Mouse (Mus musculus): ENCODE measurements around the gene Ifnar1. TPM values are rescaled to one million over a fixed set of nuclear protein-coding genes. Genes with fewer than 3 reads are reported as not detected.

Gene Ifnar1
- polyA plus RNA-seq, 1 experiment from 2014 or later, result 55.0 TPM

DNA sequence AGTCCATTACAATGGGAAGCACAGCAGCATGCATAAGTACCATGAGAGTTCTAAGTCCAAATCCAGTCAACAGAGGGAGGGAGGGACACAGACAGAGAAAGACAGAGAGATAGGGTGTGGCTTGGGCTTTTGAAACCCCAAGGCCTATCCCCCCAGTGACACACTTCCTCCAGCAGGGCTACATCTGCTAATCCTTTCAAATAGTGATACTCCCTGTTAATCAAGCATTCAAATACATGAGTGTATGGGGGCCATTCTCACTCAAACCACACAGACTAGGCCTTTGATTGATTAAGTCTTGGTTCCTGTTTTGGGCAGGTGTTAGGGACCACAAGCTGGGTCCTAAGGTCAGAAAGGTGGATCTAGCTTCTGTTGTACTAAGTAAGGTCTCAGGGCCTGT, 4.5 kb upstream of the Ifnar1 start:
- Histone ChIP-seq H3K4me1 (ENCODE audit: control insufficient read depth, insufficient read depth, low read length) (no peaks in the 10 kb centered on the region; the same call in 1 of the 2 replicates), H3K36me3 (ENCODE audit: control insufficient read depth, insufficient read depth, low read length) (no peaks in the 10 kb centered on the region), H3K9ac (ENCODE audit: low read length) (no peak overlapping the region), H3K27ac (replicated peaks; ENCODE audit: low read depth, low read length) (no peak overlapping the region), H3K4me3 (ENCODE audit: low read depth, low read length) (no peak overlapping the region), H3K4me2 (ENCODE audit: low read depth, severe bottlenecking) (no peak overlapping the region), H3K9me3 (ENCODE audit: control insufficient read depth, low read length) (no peaks in the 10 kb centered on the region), H3K27me3 (ENCODE audit: control insufficient read depth, insufficient read depth, low read length) (no peaks in the 10 kb centered on the region)
- DNase-seq (ENCODE audit: low spot score) (no peak), ATAC-seq (ENCODE audit: insufficient number of reproducible peaks, low FRiP score, low TSS enrichment, low read depth) (no peak)

DNA sequence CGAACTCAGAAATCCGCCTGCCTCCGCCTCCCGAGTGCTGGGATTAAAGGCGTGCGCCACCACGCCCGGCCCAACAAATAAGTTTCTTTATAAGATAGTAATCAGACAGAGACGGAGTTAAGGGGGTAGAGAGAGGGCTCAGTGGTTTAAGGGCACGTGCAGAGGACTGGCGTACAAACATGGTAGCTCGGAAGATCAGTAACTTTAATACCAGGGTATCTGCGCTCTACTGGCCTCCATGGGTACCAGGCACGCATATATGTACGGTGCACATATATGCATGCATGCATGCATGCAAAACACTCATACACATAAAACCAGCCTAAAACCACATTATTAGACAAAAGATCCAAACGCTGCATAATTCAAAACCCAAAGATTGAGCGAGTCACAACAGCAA, 651 bp upstream of the Ifnar1 start:
- Histone ChIP-seq H3K36me3 (ENCODE audit: control insufficient read depth, insufficient read depth, low read length) (no peaks in the 10 kb centered on the region), H3K4me3 (ENCODE audit: low read depth, low read length) (peak overlapping the region; percentile 84), H3K9me3 (ENCODE audit: control insufficient read depth, low read length) (no peaks in the 10 kb centered on the region), H3K27me3 (ENCODE audit: control insufficient read depth, insufficient read depth, low read length) (no peaks in the 10 kb centered on the region), H3K4me1 (ENCODE audit: control insufficient read depth, insufficient read depth, low read length) (peaks cover 4% of the 10 kb centered on the region; the same call in 1 of the 2 replicates), H3K27ac (replicated peaks; ENCODE audit: low read depth, low read length) (peak overlapping the region; percentile 88; the same call in 1 of the 2 replicates), H3K9ac (ENCODE audit: low read length) (peak overlapping the region; percentile 51), H3K4me2 (ENCODE audit: low read depth, severe bottlenecking) (peak overlapping the region; percentile 66)
- WGBS, result 48% methylated on average over 17 of the region's 17 CpGs
- no peak for DNase-seq (ENCODE audit: low spot score)
- ATAC-seq (ENCODE audit: insufficient number of reproducible peaks, low FRiP score, low TSS enrichment, low read depth), result 0 out of 2 replicates have a peak, but pooled peaks have one; percentile 49

DNA sequence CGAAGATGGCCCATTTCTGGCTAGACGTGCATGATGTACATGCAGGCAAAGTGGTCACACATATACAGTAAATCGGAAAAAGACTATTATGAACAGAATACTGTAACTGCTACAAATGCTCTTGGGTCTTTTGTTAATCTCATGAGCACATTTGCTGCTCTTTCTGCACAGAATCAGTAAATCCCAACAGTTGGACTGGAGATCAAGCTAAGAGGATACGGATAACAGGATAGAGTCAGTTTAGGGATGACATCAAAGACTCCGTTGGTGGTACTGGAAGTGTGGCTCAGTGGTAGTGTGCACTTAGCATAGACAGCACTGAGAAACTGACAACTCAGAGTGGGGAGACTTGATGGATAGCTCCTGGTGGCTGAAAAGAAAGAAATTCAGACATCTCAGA, 803 bp downstream of the Ifnar1 start:
- ATAC-seq (ENCODE audit: insufficient number of reproducible peaks, low FRiP score, low TSS enrichment, low read depth), result no peak
- Histone ChIP-seq H3K27me3 (ENCODE audit: control insufficient read depth, insufficient read depth, low read length) (no peaks in the 10 kb centered on the region), H3K4me2 (ENCODE audit: low read depth, severe bottlenecking) (peak overlapping the region; percentile 66), H3K4me3 (ENCODE audit: low read depth, low read length) (peak overlapping the region; percentile 84), H3K4me1 (ENCODE audit: control insufficient read depth, insufficient read depth, low read length) (peaks cover 4% of the 10 kb centered on the region; the same call in 1 of the 2 replicates), H3K27ac (replicated peaks; ENCODE audit: low read depth, low read length) (no peak overlapping the region; the same call in 1 of the 2 replicates), H3K36me3 (ENCODE audit: control insufficient read depth, insufficient read depth, low read length) (peaks cover 6% of the 10 kb centered on the region; the same call in 1 of the 2 replicates), H3K9me3 (ENCODE audit: control insufficient read depth, low read length) (no peaks in the 10 kb centered on the region), H3K9ac (ENCODE audit: low read length) (peak overlapping the region; percentile 85)
- DNase-seq (ENCODE audit: low spot score), result no peak
- WGBS, result 40% methylated on average over 5 of the region's 5 CpGs

DNA sequence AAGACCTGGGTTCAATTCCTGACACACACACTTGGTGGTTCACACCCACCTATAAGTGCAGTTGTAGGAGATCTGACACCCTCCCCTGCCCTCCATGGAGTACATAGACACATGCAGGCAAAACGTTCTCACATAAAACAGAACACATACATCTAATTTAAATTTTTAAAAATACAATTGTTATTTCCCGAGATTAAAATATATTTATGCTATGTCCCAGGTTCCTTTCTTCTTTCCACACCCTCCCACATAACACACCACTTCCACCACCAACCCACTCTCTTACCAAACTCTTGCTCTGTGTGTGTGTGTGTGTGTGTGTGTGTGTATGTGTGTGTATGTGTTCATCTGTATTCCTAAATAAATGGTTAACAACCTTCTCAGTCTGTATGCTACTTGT, 3.0 kb downstream of the Ifnar1 start:
- H3K27me3 ChIP-seq (ENCODE audit: control insufficient read depth, insufficient read depth, low read length), result no peaks in the 10 kb centered on the region
- ATAC-seq (ENCODE audit: insufficient number of reproducible peaks, low FRiP score, low TSS enrichment, low read depth) (no peak), DNase-seq (ENCODE audit: low spot score) (no peak)
- peaks cover 6% of the 10 kb centered on the region; the same call in 1 of the 2 replicates for H3K36me3 ChIP-seq (ENCODE audit: control insufficient read depth, insufficient read depth, low read length)
- H3K27ac ChIP-seq (replicated peaks; ENCODE audit: low read depth, low read length), result no peak overlapping the region
- H3K4me3 ChIP-seq (ENCODE audit: low read depth, low read length), result no peak overlapping the region
- H3K9ac ChIP-seq (ENCODE audit: low read length), result no peak overlapping the region
- no peak overlapping the region for H3K4me2 ChIP-seq (ENCODE audit: low read depth, severe bottlenecking)
- WGBS, result 90% methylated on average over 2 of the region's 2 CpGs
- H3K9me3 ChIP-seq (ENCODE audit: control insufficient read depth, low read length), result no peaks in the 10 kb centered on the region
- H3K4me1 ChIP-seq (ENCODE audit: control insufficient read depth, insufficient read depth, low read length), result peaks cover 4% of the 10 kb centered on the region; the same call in 1 of the 2 replicates

DNA sequence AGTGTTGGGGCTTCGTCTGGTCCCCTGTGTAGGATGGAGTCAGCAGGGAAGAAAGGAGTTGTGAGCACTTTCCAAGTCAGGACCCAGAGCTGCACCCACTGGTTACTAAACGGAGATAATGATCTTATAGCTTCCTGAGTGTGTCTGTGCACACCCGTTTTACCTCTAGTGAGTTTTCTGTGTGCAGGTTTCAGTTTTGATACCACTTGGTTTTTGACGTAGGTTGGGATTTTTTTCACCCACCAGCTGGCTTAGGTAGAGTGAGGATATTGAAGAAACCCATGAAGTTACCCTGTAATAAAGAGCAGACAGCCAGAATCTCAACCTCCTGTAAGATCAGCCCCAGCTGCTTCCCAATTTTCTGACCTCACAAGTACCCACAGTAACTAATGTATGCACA, 5.9 kb downstream of the Ifnar1 start:
- ATAC-seq (ENCODE audit: insufficient number of reproducible peaks, low FRiP score, low TSS enrichment, low read depth) (no peak), DNase-seq (ENCODE audit: low spot score) (no peak)
- H3K4me3 ChIP-seq (ENCODE audit: low read depth, low read length), result no peak overlapping the region
- no peaks in the 10 kb centered on the region for H3K27me3 ChIP-seq (ENCODE audit: control insufficient read depth, insufficient read depth, low read length)
- WGBS, result 83% methylated on average over 4 of the region's 4 CpGs
- no peaks in the 10 kb centered on the region for H3K9me3 ChIP-seq (ENCODE audit: control insufficient read depth, low read length)
- H3K9ac ChIP-seq (ENCODE audit: low read length), result no peak overlapping the region
- peaks cover 6% of the 10 kb centered on the region; the same call in 1 of the 2 replicates for H3K36me3 ChIP-seq (ENCODE audit: control insufficient read depth, insufficient read depth, low read length)
- H3K27ac ChIP-seq (replicated peaks; ENCODE audit: low read depth, low read length), result no peak overlapping the region
- H3K4me1 ChIP-seq (ENCODE audit: control insufficient read depth, insufficient read depth, low read length), result peaks cover 2% of the 10 kb centered on the region; the same call in 1 of the 2 replicates
- no peak overlapping the region for H3K4me2 ChIP-seq (ENCODE audit: low read depth, severe bottlenecking)

DNA sequence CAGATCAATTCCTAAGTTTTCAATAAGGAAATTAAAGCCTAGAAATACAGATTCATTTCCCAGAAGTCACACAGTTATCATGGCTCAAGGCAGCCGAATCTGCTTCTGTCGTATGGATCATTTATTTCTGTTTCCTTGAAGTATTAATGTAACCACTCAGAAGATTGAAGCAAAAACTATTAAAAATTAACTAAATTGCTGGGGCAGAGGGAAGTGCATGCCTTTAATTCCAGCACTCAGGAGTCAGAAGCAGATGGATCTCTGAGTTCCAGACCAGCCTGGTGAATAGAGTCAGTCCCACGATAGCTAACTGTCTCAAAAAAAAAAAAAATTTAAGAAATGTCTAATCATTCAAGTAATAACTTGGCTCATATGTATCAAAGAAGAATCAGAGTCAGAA, 6.4 kb downstream of the Ifnar1 start:
- Histone ChIP-seq H3K36me3 (ENCODE audit: control insufficient read depth, insufficient read depth, low read length) (peaks cover 11% of the 10 kb centered on the region; the same call in 1 of the 2 replicates), H3K4me1 (ENCODE audit: control insufficient read depth, insufficient read depth, low read length) (no peaks in the 10 kb centered on the region), H3K27ac (replicated peaks; ENCODE audit: low read depth, low read length) (no peak overlapping the region), H3K9me3 (ENCODE audit: control insufficient read depth, low read length) (no peaks in the 10 kb centered on the region), H3K4me3 (ENCODE audit: low read depth, low read length) (no peak overlapping the region), H3K9ac (ENCODE audit: low read length) (no peak overlapping the region), H3K27me3 (ENCODE audit: control insufficient read depth, insufficient read depth, low read length) (no peaks in the 10 kb centered on the region), H3K4me2 (ENCODE audit: low read depth, severe bottlenecking) (no peak overlapping the region)
- ATAC-seq (ENCODE audit: insufficient number of reproducible peaks, low FRiP score, low TSS enrichment, low read depth), result no peak
- WGBS, result 95% methylated on average over 3 of the region's 3 CpGs
- DNase-seq (ENCODE audit: low spot score), result no peak

DNA sequence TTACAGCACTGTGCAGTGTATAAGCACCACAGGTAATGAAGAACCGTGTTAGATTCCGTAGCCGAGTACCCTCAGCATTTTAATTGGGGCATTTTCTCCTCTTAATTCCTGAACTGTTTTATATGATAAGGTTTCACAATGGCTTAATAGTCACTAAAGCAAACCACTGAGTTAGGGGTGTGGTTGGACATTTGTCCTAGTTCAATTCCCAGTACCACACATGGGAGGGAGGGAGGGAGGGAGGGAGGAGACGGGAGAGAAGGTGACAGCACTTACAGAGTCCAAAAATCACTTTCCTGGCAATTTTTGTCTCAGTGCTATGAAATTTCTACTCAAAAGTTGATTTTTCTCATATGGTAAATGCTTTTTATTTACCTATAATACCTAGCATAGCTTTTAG, 10.5 kb downstream of the Ifnar1 start:
- Histone ChIP-seq H3K9ac (ENCODE audit: low read length) (no peak overlapping the region), H3K36me3 (ENCODE audit: control insufficient read depth, insufficient read depth, low read length) (peaks cover 18% of the 10 kb centered on the region; the same call in 1 of the 2 replicates), H3K27me3 (ENCODE audit: control insufficient read depth, insufficient read depth, low read length) (no peaks in the 10 kb centered on the region), H3K4me1 (ENCODE audit: control insufficient read depth, insufficient read depth, low read length) (no peaks in the 10 kb centered on the region), H3K4me3 (ENCODE audit: low read depth, low read length) (no peak overlapping the region), H3K9me3 (ENCODE audit: control insufficient read depth, low read length) (no peaks in the 10 kb centered on the region), H3K27ac (replicated peaks; ENCODE audit: low read depth, low read length) (no peak overlapping the region), H3K4me2 (ENCODE audit: low read depth, severe bottlenecking) (no peak overlapping the region)
- DNase-seq (ENCODE audit: low spot score) (no peak), ATAC-seq (ENCODE audit: insufficient number of reproducible peaks, low FRiP score, low TSS enrichment, low read depth) (no peak)
- 96% methylated on average over 4 of the region's 4 CpGs for WGBS

DNA sequence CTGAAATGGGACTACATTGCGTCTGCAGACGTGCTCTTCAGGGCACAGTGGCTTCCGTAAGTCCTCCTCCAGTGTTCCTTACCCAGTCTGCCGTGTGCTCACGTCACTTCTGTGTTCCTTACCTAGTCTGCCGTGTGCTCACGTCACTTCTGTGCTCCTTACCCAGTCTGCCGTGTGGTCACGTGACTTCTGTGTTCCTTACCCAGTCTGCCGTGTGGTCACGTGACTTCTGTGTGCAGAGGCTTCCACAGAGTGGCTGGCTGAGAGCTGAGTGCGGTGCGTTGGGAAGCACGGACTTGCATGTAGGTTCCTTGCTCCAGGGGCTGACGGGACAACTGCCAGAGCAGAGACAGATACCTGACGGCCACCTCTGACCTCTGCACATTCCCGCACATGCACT, 11.2 kb downstream of the Ifnar1 start:
- DNase-seq (ENCODE audit: low spot score), result no peak
- Histone ChIP-seq H3K9me3 (ENCODE audit: control insufficient read depth, low read length) (no peaks in the 10 kb centered on the region), H3K36me3 (ENCODE audit: control insufficient read depth, insufficient read depth, low read length) (peaks cover 20% of the 10 kb centered on the region; the same call in 1 of the 2 replicates), H3K9ac (ENCODE audit: low read length) (no peak overlapping the region), H3K4me3 (ENCODE audit: low read depth, low read length) (no peak overlapping the region), H3K27ac (replicated peaks; ENCODE audit: low read depth, low read length) (no peak overlapping the region), H3K4me1 (ENCODE audit: control insufficient read depth, insufficient read depth, low read length) (no peaks in the 10 kb centered on the region), H3K4me2 (ENCODE audit: low read depth, severe bottlenecking) (no peak overlapping the region), H3K27me3 (ENCODE audit: control insufficient read depth, insufficient read depth, low read length) (no peaks in the 10 kb centered on the region)
- ATAC-seq (ENCODE audit: insufficient number of reproducible peaks, low FRiP score, low TSS enrichment, low read depth), result no peak
- WGBS, result 93% methylated on average over 17 of the region's 17 CpGs

DNA sequence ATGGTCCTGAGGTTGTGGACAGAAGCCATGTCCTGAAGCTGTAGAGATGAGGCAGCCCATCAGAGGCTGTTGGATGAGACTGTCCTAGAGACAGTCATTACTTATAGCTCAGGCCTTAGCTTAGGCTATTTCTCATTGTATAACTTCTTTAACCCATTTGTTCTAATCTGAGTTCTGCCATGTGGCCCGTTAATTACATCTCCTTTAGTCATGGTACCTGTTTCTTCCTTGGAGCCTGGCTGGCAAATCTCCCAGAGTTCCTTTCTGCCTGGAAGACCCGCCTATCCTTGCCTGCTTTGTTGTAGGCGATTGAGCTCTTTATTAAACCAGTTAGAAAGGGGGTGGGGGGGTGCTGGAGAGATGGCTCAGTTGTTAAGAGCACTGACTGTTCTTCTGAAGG, 11.7 kb downstream of the Ifnar1 start:
- no peak overlapping the region for H3K4me2 ChIP-seq (ENCODE audit: low read depth, severe bottlenecking)
- no peak for DNase-seq (ENCODE audit: low spot score)
- no peaks in the 10 kb centered on the region for H3K9me3 ChIP-seq (ENCODE audit: control insufficient read depth, low read length)
- no peaks in the 10 kb centered on the region for H3K27me3 ChIP-seq (ENCODE audit: control insufficient read depth, insufficient read depth, low read length)
- ATAC-seq (ENCODE audit: insufficient number of reproducible peaks, low FRiP score, low TSS enrichment, low read depth), result no peak
- WGBS, result 89% methylated on average over 3 of the region's 3 CpGs
- no peak overlapping the region for H3K9ac ChIP-seq (ENCODE audit: low read length)
- no peaks in the 10 kb centered on the region for H3K4me1 ChIP-seq (ENCODE audit: control insufficient read depth, insufficient read depth, low read length)
- no peak overlapping the region for H3K4me3 ChIP-seq (ENCODE audit: low read depth, low read length)
- no peak overlapping the region for H3K27ac ChIP-seq (replicated peaks; ENCODE audit: low read depth, low read length)
- H3K36me3 ChIP-seq (ENCODE audit: control insufficient read depth, insufficient read depth, low read length), result peaks cover 21% of the 10 kb centered on the region

Data from limb, embryonic 11.5 days (tissue).